Mouse (Mus musculus): ENCODE measurements around the gene Pacs2.

The Pacs2 gene

GRCm38 (mm10) chr12:113097040-113097439, 82.7 kb downstream of the Pacs2 start:
- peak in 1 of 2 experiments; percentile 54 for DNase-seq

GRCm38 (mm10) chr12:113097749-113098281, 83.5 kb downstream of the Pacs2 start, which contains the start of gene Mta1:
Gene Mta1 (plus strand): TSS chr12:113098278.
- peak; percentile 71 to 81 for DNase-seq

- peak; percentile 59 to 61 for DNase-seq
These were observed 84.3 kb downstream of the Pacs2 start for GRCm38 (mm10) chr12:113098530-113099151.

- DNase-seq: peak in 1 of 2 experiments; percentile 39
These were observed 85.3 kb downstream of the Pacs2 start for GRCm38 (mm10) chr12:113099470-113100237.

GRCm38 (mm10) chr12:113100448-113101076, 86.3 kb downstream of the Pacs2 start:
- DNase-seq: peak; percentile 64 to 75

GRCm38 (mm10) chr12:113101251-113101960, 87.1 kb downstream of the Pacs2 start:
- no peak for DNase-seq

GRCm38 (mm10) chr12:113102461-113102860, 88.2 kb downstream of the Pacs2 start:
- peak; percentile 81 to 82 for DNase-seq

GRCm38 (mm10) chr12:113103846-113104451, 89.6 kb downstream of the Pacs2 start:
- peak; percentile 58 to 63 for DNase-seq

- no peak for DNase-seq
These were observed 92.1 kb downstream of the Pacs2 start for GRCm38 (mm10) chr12:113106386-113106785.

GRCm38 (mm10) chr12:113107431-113108124, 93.3 kb downstream of the Pacs2 start:
- no peak for DNase-seq

- DNase-seq: no peak
These were observed 94.4 kb downstream of the Pacs2 start for GRCm38 (mm10) chr12:113108528-113109283.

GRCm38 (mm10) chr12:113109801-113110200, 95.5 kb downstream of the Pacs2 start:
- no peak for DNase-seq

- DNase-seq: no peak
These were observed 99.8 kb downstream of the Pacs2 start for GRCm38 (mm10) chr12:113114141-113114540.

- no peak for DNase-seq
These were observed 100.7 kb downstream of the Pacs2 start for GRCm38 (mm10) chr12:113114856-113115538.

GRCm38 (mm10) chr12:113119516-113120410, 105.5 kb downstream of the Pacs2 start:
- peak; percentile 92 to 95 for DNase-seq

Data from cerebellum, postnatal 10 days (tissue).